Comparison of ENCODE assay signal across 18 mouse cellular contexts in the genomic region with DNA sequence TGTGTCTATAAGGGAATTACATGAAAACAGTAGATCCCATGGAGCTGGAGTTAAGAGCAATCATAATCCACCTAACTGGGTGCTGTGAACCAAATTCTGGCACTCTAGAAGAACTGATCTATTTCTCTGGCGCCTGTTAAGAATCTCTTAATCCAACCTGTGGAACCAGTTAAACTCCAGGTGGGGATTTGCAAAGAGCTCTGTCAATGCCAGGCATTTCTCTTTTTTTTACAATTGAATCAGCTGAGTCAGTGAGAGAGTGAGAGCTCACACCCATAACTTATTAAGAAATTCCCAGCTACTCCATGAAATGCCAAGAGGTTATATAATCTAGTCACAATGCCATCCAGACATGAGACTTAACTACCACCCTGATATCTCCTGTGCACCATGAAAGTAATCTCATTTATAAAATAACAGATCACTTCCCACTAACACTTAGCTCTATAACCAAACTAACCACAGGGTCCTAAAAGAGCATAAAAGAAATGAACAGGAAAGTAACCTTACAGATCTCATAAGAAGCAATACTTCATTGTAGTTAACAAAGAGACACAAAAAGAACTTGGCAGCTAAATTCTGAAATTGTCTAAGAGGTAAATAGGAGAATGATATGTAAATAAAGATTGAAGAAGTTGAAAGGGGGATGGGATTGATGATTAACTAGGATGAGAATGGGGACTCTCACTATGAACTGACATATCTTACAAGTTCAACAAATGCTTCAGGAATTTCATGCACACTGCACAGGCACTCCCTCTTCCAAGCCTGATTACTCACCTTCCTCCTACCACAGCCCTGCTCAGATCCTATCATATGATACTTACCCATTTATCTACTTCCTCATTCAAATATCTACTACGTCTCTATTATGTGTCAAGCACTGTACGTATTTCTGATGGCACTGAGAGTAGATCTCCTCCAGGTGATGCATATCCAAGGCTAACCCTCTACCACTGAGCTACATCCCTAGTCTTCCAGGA. TPM values are rescaled to one million over a fixed set of nuclear protein-coding genes. Genes with fewer than 3 reads are reported as not detected.
DNase-seq lines count a peak whose midpoint lies in the region; ATAC-seq and TF ChIP-seq lines count a peak whose summit lies in the region.
"Had no signal": no experiment of that assay in that cellular context is flagged by ENCODE, and none has a peak within 500 bp of the region (broad histone marks: within the 10 kb centered on the region; RNA-seq: fewer than 3 reads in every experiment).

No protein-coding gene starts in this region.

- peaks cover 2% of the 10 kb centered on the region; the same call in 1 of the 2 replicates for H3K4me1 ChIP-seq in liver, adult 2 months (ENCODE audit: control insufficient read depth, insufficient read depth, low read length)
- peaks cover 3% of the 10 kb centered on the region; the same call in 1 of the 2 replicates for H3K4me1 ChIP-seq in intestine, embryonic 16.5 days (ENCODE audit: control insufficient read depth, insufficient read depth, low read length)
- no peaks in the 10 kb centered on the region for H3K4me1 ChIP-seq in stomach, embryonic 15.5 days
- H3K4me1 ChIP-seq: limb, embryonic 12.5 days had no signal

- POLR2A ChIA-PET in Patski (lab: Charles Lee), result interaction anchor here (0.8 to 1.7 kb wide), 3 partner anchors 10 to 13 kb away, joined by 3 to 8 read pairs (median 3); a partner anchor contains a TSS

- H3K4me3 ChIP-seq in liver, adult 2 months (ENCODE audit: insufficient read depth, low read depth, low read length), result no peak overlapping the region
- no peak overlapping the region for H3K4me3 ChIP-seq in intestine, embryonic 16.5 days (ENCODE audit: low read length)
- no peak overlapping the region for H3K4me3 ChIP-seq in stomach, embryonic 15.5 days (replicated peaks)
- no peak overlapping the region for H3K4me3 ChIP-seq in gastrocnemius, adult 2 months
- H3K4me3 ChIP-seq: erythroblast, embryonic 14.5 days; limb, embryonic 12.5 days had no signal

- intact Hi-C loops in gastrocnemius, adult 2 months (cut with DNase I), result no loop called here

- no peak for TF ChIP-seq POLR2A in liver, adult 2 months (IDR thresholded peaks at IDR 0.05; ENCODE audit: extremely low read depth, insufficient read depth, low read length)

- H3K27ac ChIP-seq in liver, adult 2 months (replicated peaks; ENCODE audit: insufficient read depth, low read depth, low read length), result no peak overlapping the region
- peak overlapping the region; percentile 36; the same call in 1 of the 2 replicates for H3K27ac ChIP-seq in intestine, embryonic 16.5 days (ENCODE audit: low read length)
- peak overlapping the region; percentile 65; the same call in 1 of the 2 replicates for H3K27ac ChIP-seq in stomach, embryonic 15.5 days
- H3K27ac ChIP-seq in gastrocnemius, adult 2 months, result no peak overlapping the region
- H3K27ac ChIP-seq: limb, embryonic 12.5 days had no signal

- H3K27me3 ChIP-seq in liver, adult 2 months (ENCODE audit: control insufficient read depth, insufficient read depth, low read length), result no peaks in the 10 kb centered on the region
- no peaks in the 10 kb centered on the region for H3K27me3 ChIP-seq in Patski
- H3K27me3 ChIP-seq in intestine, embryonic 16.5 days (replicated peaks; ENCODE audit: control insufficient read depth, insufficient read depth, low read length), result no peaks in the 10 kb centered on the region
- H3K27me3 ChIP-seq in stomach, embryonic 15.5 days (replicated peaks), result no peaks in the 10 kb centered on the region
- H3K27me3 ChIP-seq: limb, embryonic 12.5 days had no signal

- DNase-seq in liver, adult 2 months (ENCODE audit: extremely low read depth, low read depth, low spot score), result peak; percentile 30
- no peak for DNase-seq in liver
- DNase-seq in Patski (ENCODE audit: low read depth, low spot score), result peak; percentile 47
- no peak for DNase-seq in retina, embryonic 14.5 days (ENCODE audit: low spot score)
- no peak for DNase-seq in gastrocnemius, adult 2 months
- DNase-seq in lung, postnatal 10 days, result no peak
- DNase-seq: adrenal gland, postnatal 14 days; kidney, adult 18-20 months; layer of hippocampus, postnatal 36 days; lung, postnatal 14 days had no signal

- in situ Hi-C loops in Patski (cut with MboI; ENCODE audit: low pct_unique_long_range_greater_than_20kb), result loop anchor here (5.0 kb wide), 1 partner anchor 105 kb away; no protein-coding TSS in a partner anchor

- ATAC-seq in Patski, result peak; percentile 100
- ATAC-seq in intestine, embryonic 16.5 days, result peak; percentile 97
- peak; percentile 90 for ATAC-seq in stomach, embryonic 15.5 days (ENCODE audit: insufficient read depth, low FRiP score, low read depth)

- H3K4me2 ChIP-seq in intestine, embryonic 16.5 days (ENCODE audit: low read depth, low read length), result no peak overlapping the region
- no peak overlapping the region for H3K4me2 ChIP-seq in stomach, embryonic 15.5 days
- H3K4me2 ChIP-seq: limb, embryonic 12.5 days had no signal

- 71% methylated on average over 3 of the region's 3 CpGs for WGBS in liver, adult 2 months
- WGBS in intestine, embryonic 16.5 days, result 52% methylated on average over 3 of the region's 3 CpGs
- 62% methylated on average over 3 of the region's 3 CpGs for WGBS in stomach, embryonic 15.5 days

- no peaks in the 10 kb centered on the region for H3K9me3 ChIP-seq in intestine, embryonic 16.5 days (ENCODE audit: control insufficient read depth, low read length)
- H3K9me3 ChIP-seq in stomach, embryonic 15.5 days, result no peaks in the 10 kb centered on the region

- H3K9ac ChIP-seq in liver, adult 2 months (ENCODE audit: low read depth, low read length), result no peak overlapping the region
- H3K9ac ChIP-seq in intestine, embryonic 16.5 days (ENCODE audit: low read depth, low read length), result no peak overlapping the region
- H3K9ac ChIP-seq in stomach, embryonic 15.5 days, result no peak overlapping the region
- H3K9ac ChIP-seq: limb, embryonic 12.5 days had no signal

- no peaks in the 10 kb centered on the region for H3K79me2 ChIP-seq in liver, adult 2 months (ENCODE audit: control insufficient read depth, insufficient read depth, low read length)

- no peak for TF ChIP-seq CTCF in liver, adult 2 months (IDR thresholded peaks at IDR 0.05; ENCODE audit: low read depth, low read length)
- no peak for TF ChIP-seq CTCF in Patski (IDR thresholded peaks at IDR 0.05)
- no peak for TF ChIP-seq CTCF in gastrocnemius, adult 2 months (IDR thresholded peaks at IDR 0.05)

- CTCF ChIA-PET in Patski (lab: Charles Lee), result interaction anchor here (0.6 to 2.2 kb wide), 4 partner anchors 11 to 231 kb away, joined by 3 to 12 read pairs (median 3); a partner anchor contains a TSS

- no peaks in the 10 kb centered on the region for H3K36me3 ChIP-seq in liver, adult 2 months (ENCODE audit: control insufficient read depth, insufficient read depth, low read length)
- H3K36me3 ChIP-seq in intestine, embryonic 16.5 days (ENCODE audit: control insufficient read depth, insufficient read depth, low read length), result no peaks in the 10 kb centered on the region
- no peaks in the 10 kb centered on the region for H3K36me3 ChIP-seq in stomach, embryonic 15.5 days

RNA-seq across cellular contexts. Expression of a gene that starts 12.9 kb away (rescaled TPM):
- total RNA-seq in liver, adult 2 months (2014; rRNA removed), result 3.0 and 3.9 TPM in 2 replicates
- polyA plus RNA-seq in liver, adult 2 months (2012; rRNA removed), result 1.4 and 1.6 TPM in 2 replicates
- 96.0 TPM for polyA plus RNA-seq in Patski (2021)
- 23.5 and 24.9 TPM in 2 replicates for polyA plus RNA-seq in intestine, embryonic 16.5 days (2015; fragmentation: Nextera tagmentation; extraction: Ambion mirVana)
- 45.4 and 46.2 TPM in 2 replicates for polyA plus RNA-seq in stomach, embryonic 15.5 days (2015; fragmentation: Nextera tagmentation; extraction: Ambion mirVana)
- 1 to 10 TPM; 3.2 to 5.6 TPM for total RNA-seq in gastrocnemius, adult 2 months (2021)

RNA-seq across cellular contexts. Expression of a gene that starts 38.1 kb away (rescaled TPM):
- not detected in 2 replicates for total RNA-seq in liver, adult 2 months (2014; rRNA removed)
- not detected in 2 replicates for polyA plus RNA-seq in liver, adult 2 months (2012; rRNA removed)
- not detected for polyA plus RNA-seq in Patski (2021)
- polyA plus RNA-seq in intestine, embryonic 16.5 days (2015; fragmentation: Nextera tagmentation; extraction: Ambion mirVana), result not detected in 2 replicates
- polyA plus RNA-seq in stomach, embryonic 15.5 days (2015; fragmentation: Nextera tagmentation; extraction: Ambion mirVana), result not detected in 2 replicates
- not detected for total RNA-seq in gastrocnemius, adult 2 months (2021)
- total RNA-seq: adrenal gland, postnatal 14 days; heart, adult 8-10 months; heart, postnatal 25 days; layer of hippocampus, postnatal 36 days had no signal
- polyA plus RNA-seq: cortical plate, adult 2 months; erythroblast, embryonic 14.5 days; frontal cortex, adult 2 months had no signal

Comparison
In these comparisons a context has a peak if more than half of its experiments do, and no peak if none do; other contexts are left out.
1. DNase-seq: peak in liver, adult 2 months (single experiment) and Patski (single experiment); none in liver (single experiment), retina, embryonic 14.5 days (single experiment), gastrocnemius, adult 2 months (single experiment) and lung, postnatal 10 days (single experiment).
2. H3K27ac ChIP-seq: peak in intestine, embryonic 16.5 days (single experiment) and stomach, embryonic 15.5 days (single experiment); none in liver, adult 2 months (single experiment) and gastrocnemius, adult 2 months (single experiment).
3. Peak in every context shown above with its lines, with median percentiles within 50 percentile points of each other: ATAC-seq.